Mouse (Mus musculus) embryonic fibroblast, embryonic 13.5 days (primary cell): Measurements from ENCODE around the gene Ak5.

ENCODE experiments used
- CTCF ChIP-seq: IDR thresholded peaks from 2 replicates; pipeline ENCODE4 v1.5.1; 2011; ENCODE audit warnings: mild to moderate bottlenecking, control low read depth, low read length, moderate library complexity, borderline replicate concordance; ENCODE audit not compliant: insufficient read depth
- POLR2A ChIP-seq: IDR thresholded peaks from 2 replicates; pipeline ENCODE4 v1.6.1; 2011; ENCODE audit warnings: low read depth, mild to moderate bottlenecking, control low read depth, low read length, moderate library complexity

DNA sequence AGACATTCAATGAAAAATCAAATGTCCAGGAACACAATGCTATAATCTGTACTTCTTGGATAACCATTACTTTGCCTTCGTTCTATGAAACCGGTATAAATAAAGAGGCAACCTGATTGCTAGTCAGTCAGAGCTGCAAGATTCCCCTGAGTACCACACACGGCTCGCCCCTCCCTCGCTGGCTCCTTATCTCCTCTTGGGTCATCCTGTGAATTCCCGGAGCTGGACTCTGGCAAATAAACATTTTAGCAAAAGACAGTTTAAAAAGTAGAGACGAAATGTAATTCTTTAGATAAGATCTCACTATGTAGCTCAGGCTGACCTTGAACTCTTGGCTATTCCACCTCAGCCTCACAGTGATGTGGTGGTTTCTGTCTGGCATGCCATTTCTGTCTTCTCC, 77.7 kb downstream of the Ak5 start:
- no peak for TF ChIP-seq CTCF
- no peak for TF ChIP-seq POLR2A
